Mouse (Mus musculus): ENCODE data around the gene Apip.

Gene Apip

GRCm38 (mm10) chr2:103102595-103102994 lies 29.1 kb downstream of the Apip start:
- no peak for DNase-seq (ENCODE audit: low spot score)

GRCm38 (mm10) chr2:103106172-103106571 lies 32.7 kb downstream of the Apip start:
- DNase-seq (ENCODE audit: low spot score): no peak

DNA sequence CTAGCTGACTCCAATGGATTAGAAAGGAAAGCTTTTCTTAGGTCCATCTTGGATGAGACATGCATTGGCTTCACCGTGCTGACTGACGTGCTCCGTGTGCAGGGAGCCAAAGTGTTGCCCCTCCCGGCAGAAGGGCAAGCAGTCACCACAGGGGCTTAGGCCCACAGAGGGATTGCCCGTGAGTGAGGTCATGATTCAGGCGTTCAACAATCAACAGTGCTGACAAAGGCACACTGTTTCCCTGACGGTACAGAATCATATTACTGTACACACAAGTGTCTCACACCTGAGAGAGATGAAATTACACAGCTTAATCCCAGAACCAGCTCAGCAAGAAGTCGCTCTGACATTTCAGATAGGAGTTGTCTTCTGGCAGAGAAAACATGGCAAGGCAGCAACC lies 38.2 kb downstream of the Apip start:
- no peak for DNase-seq (ENCODE audit: low spot score)

GRCm38 (mm10) chr2:103117212-103117611 lies 43.7 kb downstream of the Apip start:
- peak; percentile 18 for DNase-seq (ENCODE audit: low spot score)

DNA sequence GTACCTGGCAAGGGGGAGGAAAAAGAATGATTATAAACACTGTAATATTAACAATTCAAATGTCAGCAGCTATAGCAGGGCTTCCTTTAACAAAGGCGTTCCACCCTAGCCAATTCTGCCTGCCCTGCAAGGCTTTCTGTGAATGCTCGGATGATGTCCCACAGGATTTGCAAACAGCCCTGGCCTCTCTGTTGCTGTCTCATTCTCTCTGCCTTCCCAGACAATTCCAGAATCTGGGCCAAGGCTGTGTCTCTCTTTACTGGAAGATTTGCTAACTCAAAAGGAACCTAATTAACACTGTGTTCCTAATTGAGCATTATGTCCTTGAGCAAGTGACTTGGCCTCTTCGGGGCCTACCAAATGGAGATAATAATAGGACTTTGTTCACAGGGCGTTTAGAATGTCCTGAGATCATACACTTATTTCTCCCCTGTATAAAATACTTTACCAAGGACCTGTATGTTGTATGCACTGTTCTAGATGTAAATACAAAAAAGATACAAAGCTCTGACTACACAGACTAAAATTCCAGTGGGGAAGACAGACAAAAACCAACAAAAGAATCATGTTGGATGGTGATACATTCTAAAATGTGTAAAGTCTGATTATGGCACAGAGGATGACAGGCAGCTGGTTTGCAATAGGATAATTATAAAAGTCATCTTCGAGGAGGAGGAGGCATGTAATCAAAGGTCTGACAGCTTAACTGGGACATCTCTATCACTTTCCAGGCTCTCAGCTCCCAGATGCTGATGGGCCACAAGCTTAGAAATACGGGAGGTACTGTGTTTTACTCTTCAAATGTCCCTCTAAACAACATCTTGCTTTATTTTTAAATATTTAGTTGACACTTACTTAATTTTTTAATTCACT lies 45.1 kb downstream of the Apip start:
- DNase-seq (ENCODE audit: low spot score): no peak

DNA sequence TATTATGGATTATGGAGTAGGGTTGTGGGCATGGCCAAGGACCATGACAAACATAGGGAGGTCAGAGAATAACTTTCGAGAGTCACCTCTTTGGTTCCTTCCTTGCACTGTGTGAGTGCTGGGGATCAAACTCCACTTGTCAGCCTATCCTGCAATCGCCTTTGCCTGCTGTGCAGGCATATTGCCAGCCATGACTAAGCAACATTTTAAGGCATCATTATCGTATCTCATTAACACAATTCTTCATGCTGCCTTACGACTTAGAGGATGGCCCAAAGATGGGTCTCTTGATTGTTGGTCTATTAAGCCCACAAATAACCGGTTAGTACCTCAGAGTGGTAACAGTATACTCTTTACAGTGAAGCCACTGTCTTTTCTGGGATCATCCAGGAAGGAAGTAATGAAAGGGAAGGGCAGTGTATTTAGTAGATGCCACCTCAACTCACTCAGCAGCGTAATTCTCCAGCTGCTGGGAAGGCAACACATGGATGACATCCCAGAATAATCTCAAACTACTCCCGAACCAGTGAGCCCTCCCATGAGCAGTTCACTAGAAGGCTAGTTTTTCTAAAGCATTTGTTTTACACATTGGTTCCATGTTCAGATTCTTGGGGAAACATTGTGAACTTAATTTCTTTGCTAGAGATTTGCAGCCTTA lies 45.9 kb downstream of the Apip start:
- no peak for DNase-seq (ENCODE audit: low spot score)

- DNase-seq (ENCODE audit: low spot score): no peak
These were observed 56.2 kb downstream of the Apip start for GRCm38 (mm10) chr2:103129676-103130075.

- DNase-seq (ENCODE audit: low spot score): no peak
These were observed 57.7 kb downstream of the Apip start for GRCm38 (mm10) chr2:103131145-103131544.

- DNase-seq (ENCODE audit: low spot score): peak; percentile 8
These were observed 65.2 kb downstream of the Apip start for GRCm38 (mm10) chr2:103138529-103139265.

Measured in adipocyte (in vitro differentiated cells).